Mouse (Mus musculus) kidney, embryonic 15.5 days (tissue): ENCODE results near the gene Rsbn1l. TPM values are rescaled to one million over a fixed set of nuclear protein-coding genes. Genes with fewer than 3 reads are reported as not detected.

Source experiments
- ATAC-seq: fragments of 200-750 bp; cut with Nextera tagmentation; replicated peaks from 2 replicates; pipeline ENCODE4 v1.8.0; 2017; ENCODE audit warnings: moderate TSS enrichment; ENCODE audit not compliant: low FRiP score
- H3K27ac ChIP-seq: fragments of 300-500 bp; sonication (generic); 2 replicates; pipeline ENCODE4 v1.5.1; 2015; ENCODE audit warnings: mild to moderate bottlenecking, inconsistent platforms
- H3K27me3 ChIP-seq: fragments of 300-500 bp; sonication (generic); 2 replicates; pipeline ENCODE4 v1.6.1; 2015; ENCODE audit warnings: inconsistent platforms
- H3K36me3 ChIP-seq: fragments of 300-500 bp; sonication (generic); 2 replicates; pipeline ENCODE4 v1.6.1; 2015; ENCODE audit warnings: inconsistent platforms
- H3K4me1 ChIP-seq: fragments of 300-500 bp; sonication (generic); 2 replicates; pipeline ENCODE4 v1.6.1; 2015; ENCODE audit warnings: inconsistent platforms
- H3K4me2 ChIP-seq: fragments of 300-500 bp; sonication (generic); 2 replicates; pipeline ENCODE4 v1.6.1; 2015; ENCODE audit warnings: moderate library complexity, mild to moderate bottlenecking, inconsistent platforms
- H3K4me3 ChIP-seq: fragments of 300-500 bp; sonication (generic); replicated peaks from 2 replicates; pipeline ENCODE4 v1.5.1; 2015; ENCODE audit warnings: mild to moderate bottlenecking, inconsistent platforms
- H3K9ac ChIP-seq: fragments of 300-500 bp; sonication (generic); 2 replicates; pipeline ENCODE4 v1.6.1; 2015; ENCODE audit warnings: mild to moderate bottlenecking, inconsistent platforms
- H3K9me3 ChIP-seq: fragments of 300-500 bp; sonication (generic); replicated peaks from 2 replicates; pipeline ENCODE4 v1.6.1; 2016; ENCODE audit warnings: inconsistent platforms
- WGBS: fragments of 180-500 bp; shearing (Covaris S2); methylation state at CpG from one replicate; pipeline ENCODE4 v1.1.7; 2015; ENCODE audit warnings: mixed read lengths; 5-methylcytosine and 5-hydroxymethylcytosine counted together
- polyA plus RNA-seq: library from polyadenylated mRNA; unstranded; fragments of >200 nt; fragmentation: Nextera tagmentation; extraction: Ambion mirVana; gene quantifications from 2 replicates; pipeline ENCODE4 v1.2.1, GENCODE M21; 2015

Gene Rsbn1l
- polyA plus RNA-seq, 1 experiment from 2014 or later = 6.4 TPM

DNA sequence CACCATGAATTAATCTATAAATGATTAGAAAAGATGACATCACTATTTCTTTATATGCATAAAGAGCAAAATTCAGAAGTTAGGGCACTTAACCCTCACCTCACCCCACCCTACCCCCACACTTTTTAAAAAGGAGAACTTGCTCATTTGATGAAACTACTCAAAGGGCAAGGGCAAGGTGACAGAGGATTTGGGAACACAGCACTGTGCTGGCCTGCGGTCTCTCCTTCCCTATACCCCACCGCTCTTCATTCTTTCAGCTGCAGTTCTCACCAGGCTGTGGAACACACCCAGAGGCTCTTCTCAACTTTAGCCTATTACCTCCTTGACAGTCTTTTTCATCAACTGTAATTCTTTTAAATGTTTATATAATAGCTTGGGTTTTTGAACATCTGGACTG is 109.2 kb downstream of the Rsbn1l start:
- no peak for ATAC-seq
- Histone ChIP-seq H3K4me1 (no peaks in the 10 kb centered on the region), H3K4me3 (no peak overlapping the region), H3K27ac (no peak overlapping the region), H3K9me3 (no peaks in the 10 kb centered on the region), H3K4me2 (no peak overlapping the region), H3K9ac (no peak overlapping the region), H3K27me3 (no peaks in the 10 kb centered on the region), H3K36me3 (no peaks in the 10 kb centered on the region)
- WGBS = 94% methylated on average over 2 of the region's 2 CpGs

DNA sequence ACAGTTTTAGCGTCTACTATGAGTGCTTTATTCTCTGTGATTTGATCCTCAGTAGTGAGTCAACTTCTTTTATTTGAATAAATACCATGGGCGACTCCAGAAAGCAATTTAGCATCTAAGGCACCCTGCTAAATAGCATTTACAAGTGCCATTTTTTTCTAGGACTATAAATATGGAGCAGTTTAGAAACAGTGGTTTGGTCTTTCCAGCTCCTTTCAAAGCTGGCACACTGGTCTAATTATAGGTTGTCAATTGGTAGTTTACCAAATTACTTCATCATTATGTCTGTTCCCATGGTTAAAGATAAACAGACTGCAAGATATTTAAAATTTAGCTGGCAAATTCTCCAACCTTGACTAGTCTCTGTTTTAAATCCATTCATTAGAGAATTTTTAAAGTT is 112.4 kb downstream of the Rsbn1l start:
- Histone ChIP-seq H3K4me1 (no peaks in the 10 kb centered on the region), H3K9ac (no peak overlapping the region), H3K36me3 (no peaks in the 10 kb centered on the region), H3K27ac (no peak overlapping the region), H3K27me3 (no peaks in the 10 kb centered on the region), H3K4me3 (no peak overlapping the region), H3K9me3 (no peaks in the 10 kb centered on the region), H3K4me2 (no peak overlapping the region)
- whole genome bisulfite sequencing = 78% methylated on average over 2 of the region's 2 CpGs
- ATAC-seq = no peak

- Histone ChIP-seq H3K9ac (no peak overlapping the region), H3K9me3 (no peaks in the 10 kb centered on the region), H3K4me3 (no peak overlapping the region), H3K27ac (no peak overlapping the region), H3K36me3 (no peaks in the 10 kb centered on the region), H3K4me1 (no peaks in the 10 kb centered on the region), H3K27me3 (no peaks in the 10 kb centered on the region), H3K4me2 (no peak overlapping the region)
- 58% methylated on average over 2 of the region's 3 CpGs for WGBS
- ATAC-seq = no peak
Observed at GRCm38 (mm10) chr5:20843405-20843804, 112.8 kb downstream of the Rsbn1l start.

Other genes starting within 250 kb of the Rsbn1l start
- 14.9 and 17.2 TPM in 2 replicates for gene Phtf2, start 74.3 kb downstream of the Rsbn1l start, polyA plus RNA-seq
- 51.2 and 55.6 TPM in 2 replicates for gene Tmem60, start 74.2 kb downstream of the Rsbn1l start, polyA plus RNA-seq
- gene Ptpn12, start 99.5 kb upstream of the Rsbn1l start, polyA plus RNA-seq = 24.9 and 25.2 TPM in 2 replicates
- 1.6 and 2.0 TPM in 2 replicates for gene Gsap, start 229.9 kb upstream of the Rsbn1l start, polyA plus RNA-seq